Mouse (Mus musculus) heart, postnatal 10 days (tissue): ENCODE results near the gene Ankrd45. TPM values are rescaled to one million over a fixed set of nuclear protein-coding genes. Genes with fewer than 3 reads are reported as not detected.
A peak's percentile ranks its signal among the peaks of the same experiment; 100 is the strongest.
"Not testable (repeated sequence)": the region's sequence is repeated elsewhere in the genome, so short reads cannot be mapped to it uniquely, and the experiment has no call there.

ENCODE experiments used
- DNase-seq, 2 experiments: peaks; one replicate each; pipeline ENCODE4 v3.0.0; 2021
- intact Hi-C: fragments of 180-260 bp; cut with DNase I; formaldehyde crosslinking; loops from one replicate; pipeline ENCODE4 v1.15.1; 2025
- total RNA-seq, 2 experiments: library from RNA; stranded (reverse); gene quantifications; 2 replicates each; pipeline ENCODE4 v1.2.3; 2021

Gene Ankrd45
- total RNA-seq, 2 experiments from 2014 or later, result 2.4 to 3.1 TPM

DNA sequence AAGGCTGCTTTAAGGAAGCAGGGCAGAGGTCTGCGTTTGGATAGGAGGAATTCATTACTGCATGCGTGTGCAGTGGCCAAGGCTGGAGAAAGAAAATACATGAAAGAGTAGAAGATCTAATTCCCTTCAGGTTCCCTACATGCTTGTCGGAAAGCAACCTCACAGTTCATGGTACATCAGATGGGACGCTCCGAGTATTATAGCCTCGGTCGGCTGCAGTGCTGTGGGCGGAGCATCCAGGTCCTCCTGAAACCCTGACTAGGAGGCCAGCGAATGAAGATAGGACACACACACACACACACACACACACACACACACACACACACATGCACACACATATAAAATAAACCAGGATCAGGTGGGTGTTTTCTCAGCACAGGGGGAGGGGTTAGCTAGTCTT lies 41.2 kb downstream of the Ankrd45 start:
- no peak for DNase-seq
- intact Hi-C loops, result no loop called here

DNA sequence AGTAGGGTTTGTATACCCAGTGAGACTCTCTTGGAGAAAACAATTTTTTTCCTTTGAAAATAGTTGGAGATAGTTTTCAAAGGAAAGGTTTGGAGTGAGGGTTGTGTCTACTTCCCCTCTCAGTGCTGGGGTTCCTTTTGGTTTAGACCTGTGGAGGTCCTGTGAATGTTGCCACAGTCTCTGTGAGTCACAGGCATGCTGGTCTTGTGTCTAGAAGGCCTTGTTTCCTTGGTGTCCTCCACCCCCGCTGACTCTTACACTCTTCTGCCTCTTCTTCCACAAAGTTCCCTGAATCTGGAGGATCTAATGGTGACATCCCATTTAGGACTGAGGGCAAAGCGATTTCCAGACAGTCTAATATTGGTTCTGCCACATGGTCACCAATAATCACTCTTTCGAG lies 42.9 kb downstream of the Ankrd45 start:
- intact Hi-C loops, result no loop called here
- DNase-seq, result no peak

DNA sequence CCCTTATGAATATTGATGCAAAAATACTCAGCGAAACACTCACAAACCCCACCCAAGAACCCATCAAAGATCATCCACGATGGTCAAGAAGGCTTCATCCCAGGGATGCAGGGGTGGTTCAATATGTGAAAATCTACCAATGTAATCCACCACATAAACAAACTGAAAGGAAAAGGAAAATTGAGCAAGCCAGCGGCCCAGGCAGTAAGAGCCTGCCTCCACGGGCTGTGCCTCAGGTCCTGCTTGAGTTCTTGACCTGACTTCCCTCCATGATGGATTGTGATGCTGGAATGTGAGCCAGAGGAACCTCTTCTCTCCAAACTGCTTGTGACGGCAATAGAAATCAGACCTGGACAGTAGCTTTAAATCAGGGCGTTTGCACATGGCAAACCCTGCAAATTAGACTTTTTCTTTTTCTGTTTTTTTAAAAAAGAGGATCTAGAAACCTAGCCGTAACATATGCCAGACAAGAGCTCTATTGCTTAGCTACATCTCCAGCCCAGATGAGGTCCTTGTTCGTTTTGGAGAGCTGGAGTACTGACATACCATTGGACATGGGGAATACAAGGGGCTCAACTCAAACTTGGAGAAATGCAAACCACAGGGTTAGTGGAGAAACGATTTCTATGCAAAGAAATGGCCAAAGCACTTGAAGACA lies 47.9 kb downstream of the Ankrd45 start:
- intact Hi-C loops, result loop anchor here (10.0 kb wide), 2 partner anchors 216 to 446 kb away; partner anchors contain the start of gene Serpinc1
- DNase-seq, result no peak

DNA sequence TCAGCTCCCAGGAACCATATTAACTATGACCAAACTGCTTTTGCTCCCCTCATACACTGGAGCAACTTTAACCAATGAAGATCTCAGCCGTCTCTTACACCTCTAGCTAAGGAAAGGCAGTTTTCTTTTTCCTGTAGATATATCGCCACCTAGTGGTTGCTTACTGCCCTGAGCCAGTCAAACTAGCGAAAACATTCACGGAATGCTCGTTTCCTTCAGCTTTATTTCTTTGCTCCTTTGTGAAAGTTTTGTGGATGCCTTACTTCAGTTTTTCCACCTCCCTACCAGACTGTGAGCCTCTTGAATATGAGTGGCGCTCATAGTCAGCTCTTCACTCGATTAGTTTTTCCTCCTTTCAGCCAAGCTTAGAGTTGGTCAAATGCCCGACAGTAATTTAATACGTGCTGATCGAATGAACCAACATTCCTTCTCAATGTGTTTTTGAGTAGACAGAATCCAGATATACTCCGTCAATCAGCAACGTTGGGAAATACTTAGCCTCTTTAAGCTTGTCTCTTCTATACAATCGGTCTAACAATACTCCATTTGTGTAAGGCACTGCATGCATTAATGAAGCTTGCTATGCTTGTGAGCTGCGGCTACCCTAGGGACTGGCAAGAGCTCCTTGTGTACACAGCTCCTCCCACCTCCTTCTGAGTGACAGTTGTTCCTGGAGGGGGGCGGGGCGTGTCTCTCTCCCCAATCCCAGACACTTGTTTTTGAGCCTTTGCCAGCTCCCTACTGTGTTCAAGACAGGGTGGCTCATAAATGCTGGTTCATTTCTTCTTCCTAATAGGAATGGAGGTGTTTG lies 53.3 kb downstream of the Ankrd45 start:
- intact Hi-C loops, result loop anchor here (5.0 to 10.0 kb wide), 3 partner anchors 92 to 451 kb away; partner anchors contain the start of gene Serpinc1
- peak; percentile 87 to 88 for DNase-seq

DNA sequence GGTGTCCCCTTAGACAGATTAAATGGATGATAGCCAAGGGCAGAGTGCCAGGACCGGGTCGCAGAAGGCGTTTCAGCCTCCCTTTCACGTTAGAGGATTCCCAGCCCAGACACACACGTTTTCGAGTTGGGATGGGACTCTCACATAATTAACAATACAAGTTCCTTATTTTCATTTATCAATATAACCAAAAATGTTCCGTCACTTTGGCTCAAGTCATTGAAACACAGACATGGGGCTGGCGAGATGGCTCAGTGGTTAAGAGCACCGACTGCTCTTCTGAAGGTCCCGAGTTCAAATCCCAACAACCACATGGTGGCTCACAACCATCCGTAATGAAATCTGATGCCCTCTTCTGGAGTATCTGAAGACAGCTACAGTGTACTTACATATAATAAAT lies 53.9 kb downstream of the Ankrd45 start:
- intact Hi-C loops, result loop anchor here (5.0 to 10.0 kb wide), 3 partner anchors 91 to 452 kb away; partner anchors contain the start of gene Serpinc1
- DNase-seq, result not testable (repeated sequence)

DNA sequence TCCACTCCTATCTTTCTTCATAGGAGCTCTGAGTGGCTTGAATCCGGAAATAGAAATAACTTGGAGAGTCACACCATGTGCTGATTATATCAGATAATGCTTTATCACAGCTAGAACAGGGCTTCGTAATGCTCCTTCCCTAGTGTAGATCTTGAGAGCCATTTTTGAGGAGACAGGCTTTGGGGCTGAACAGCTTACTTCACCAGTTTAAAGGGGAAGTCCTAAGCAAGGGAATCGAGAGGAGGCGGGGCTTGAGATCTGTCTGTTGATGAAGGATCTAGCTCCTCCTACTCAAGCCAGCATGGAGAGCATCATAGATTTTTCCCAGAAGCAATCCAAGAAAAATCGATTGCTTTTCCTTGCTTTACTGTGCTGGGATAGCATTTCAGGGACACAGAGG lies 57.4 kb downstream of the Ankrd45 start:
- DNase-seq, result no peak

DNA sequence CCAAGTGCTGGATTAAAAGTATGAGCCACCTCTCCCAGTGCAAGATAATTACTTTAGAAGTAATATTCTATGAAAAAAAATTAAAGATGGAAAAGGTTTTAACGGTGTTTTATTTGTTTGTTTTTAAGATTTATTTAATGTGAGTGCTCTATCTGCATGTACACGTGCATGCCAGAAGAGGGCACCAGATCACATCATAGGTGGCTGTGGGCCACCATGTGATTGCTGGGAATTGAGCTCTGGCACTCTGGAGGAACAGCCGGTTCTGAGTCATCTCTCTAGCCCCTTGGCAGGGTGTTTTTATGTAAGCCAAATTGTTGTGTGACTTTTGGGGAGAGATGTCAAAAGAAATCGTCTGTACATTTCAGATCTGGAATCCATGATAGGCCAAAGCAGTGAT lies 72.0 kb downstream of the Ankrd45 start:
- DNase-seq, result peak in 1 of 2 experiments; percentile 29
- intact Hi-C loops, result loop anchor here (1.0 kb wide), 1 partner anchor 73 kb away; no protein-coding TSS in a partner anchor

More for the DNA sequence above, 57.4 kb downstream of the Ankrd45 start:
- intact Hi-C loops, result loop anchor here (5.0 to 10.0 kb wide), 3 partner anchors 87 to 455 kb away; partner anchors contain the start of gene Serpinc1

DNA sequence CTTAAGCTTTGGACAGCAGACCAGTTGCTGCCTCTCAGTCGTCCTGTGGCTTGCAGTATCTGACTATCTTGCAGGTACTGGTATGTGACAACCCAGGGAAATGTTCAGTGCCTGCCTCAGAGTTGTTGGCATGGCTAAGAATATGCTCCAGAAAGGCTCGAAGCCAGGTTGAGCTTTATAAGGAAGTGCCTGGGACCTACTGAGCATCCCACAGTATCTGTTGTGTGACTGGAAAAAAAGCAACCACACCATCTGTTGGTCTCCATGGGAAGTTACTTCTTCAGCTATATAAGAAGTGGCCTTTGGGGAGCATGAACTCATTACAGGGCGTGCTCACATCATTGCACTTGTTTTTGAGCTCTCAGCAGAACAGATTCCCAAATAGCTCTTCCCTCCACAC lies 77.3 kb downstream of the Ankrd45 start:
- intact Hi-C loops, result no loop called here

More for the DNA sequence above, 77.3 kb downstream of the Ankrd45 start:
- DNase-seq, result no peak

Other genes with a start within 250 kb of the Ankrd45 start
- 10 to 100 TPM; 42.2 to 43.7 TPM for gene Rc3h1, start 236.3 kb upstream of the Ankrd45 start, total RNA-seq
- under 1 TPM; 0.17 to 0.57 TPM for gene Serpinc1, start 164.1 kb upstream of the Ankrd45 start, total RNA-seq
- gene Zbtb37, start 107.8 kb upstream of the Ankrd45 start, total RNA-seq, result 10 to 100 TPM; 14.5 to 17.7 TPM
- gene Dars2, start 72.0 kb upstream of the Ankrd45 start, total RNA-seq, result 10 to 100 TPM; 16.7 to 19.2 TPM
- gene Cenpl, start 72.0 kb upstream of the Ankrd45 start, total RNA-seq, result 1 to 10 TPM; 3.7 to 4.2 TPM
- 10 to 100 TPM; 12.5 to 15.2 TPM for gene Klhl20, start 11.2 kb upstream of the Ankrd45 start, total RNA-seq
- not detected for gene Tex50, start 16.6 kb downstream of the Ankrd45 start, total RNA-seq
- gene Prdx6, start 108.5 kb downstream of the Ankrd45 start, total RNA-seq, result 100 to 1,000 TPM; 230 to 240 TPM